Mouse (Mus musculus) CD4-positive, CD25-positive, alpha-beta regulatory T cell, adult 2 months (primary cell): Measurements from ENCODE around the gene Hoxd12.

Source experiments
- DNase-seq: peaks from one replicate; pipeline ENCODE4 v3.0.0-alpha.2; 2012; ENCODE audit warnings: low read depth, low spot score

Hoxd12 gene

GRCm38 (mm10) chr2:74707599-74707998, 32.8 kb downstream of the Hoxd12 start:
- no peak for DNase-seq

- no peak for DNase-seq
Observed at GRCm38 (mm10) chr2:74708676-74709075, 33.9 kb downstream of the Hoxd12 start.

- DNase-seq = no peak
Observed at GRCm38 (mm10) chr2:74709465-74710419, 34.9 kb downstream of the Hoxd12 start.

GRCm38 (mm10) chr2:74710929-74711543, 36.2 kb downstream of the Hoxd12 start:
- DNase-seq = no peak

GRCm38 (mm10) chr2:74711721-74712621, 37.2 kb downstream of the Hoxd12 start, which contains the start of the genes Hoxd3 and Hoxd4:
Gene Hoxd3 (plus strand): TSS chr2:74711927.
Gene Hoxd4 (plus strand): TSS chr2:74711929.
- DNase-seq = no peak

- DNase-seq = no peak
Observed at GRCm38 (mm10) chr2:74713239-74714150, 38.7 kb downstream of the Hoxd12 start.

- DNase-seq = no peak
Observed at GRCm38 (mm10) chr2:74714156-74714789, 39.5 kb downstream of the Hoxd12 start.

- DNase-seq = no peak
Observed at GRCm38 (mm10) chr2:74714881-74715280, 40.1 kb downstream of the Hoxd12 start.

GRCm38 (mm10) chr2:74715504-74716241, 40.9 kb downstream of the Hoxd12 start:
- DNase-seq = peak; percentile 81

GRCm38 (mm10) chr2:74720384-74720783, 45.6 kb downstream of the Hoxd12 start:
- no peak for DNase-seq

GRCm38 (mm10) chr2:74720955-74721491, 46.2 kb downstream of the Hoxd12 start:
- no peak for DNase-seq

GRCm38 (mm10) chr2:74721882-74722281, 47.1 kb downstream of the Hoxd12 start:
- DNase-seq = no peak

- no peak for DNase-seq
Observed at GRCm38 (mm10) chr2:74722949-74723348, 48.1 kb downstream of the Hoxd12 start.

- no peak for DNase-seq
Observed at GRCm38 (mm10) chr2:74724244-74725015, 49.6 kb downstream of the Hoxd12 start.

- no peak for DNase-seq
Observed at GRCm38 (mm10) chr2:74725171-74725570, 50.4 kb downstream of the Hoxd12 start.

- no peak for DNase-seq
Observed at GRCm38 (mm10) chr2:74726551-74726950, 51.7 kb downstream of the Hoxd12 start, which contains the start of gene Gm28230. Gene Gm28230 (plus strand): TSS chr2:74726728.

GRCm38 (mm10) chr2:74726973-74727639, 52.3 kb downstream of the Hoxd12 start:
- no peak for DNase-seq
